Mouse (Mus musculus): ENCODE measurements at regions not wholly inside any gene's neighbourhood (a gene's known extent, or its start where the extent isn't known, plus 50 kb on each side); places are given as distances from the start of the nearest gene placed in this dataset.
"Not testable (repeated sequence)": the region's sequence is repeated elsewhere in the genome, so short reads cannot be mapped to it uniquely, and the experiment has no call there.

- DNase-seq (ENCODE audit: low spot score in 2 of 2): no peak
These were observed 56.0 kb downstream of the Ccdc71l start for GRCm38 (mm10) chr12:32434506-32435002.

GRCm38 (mm10) chr12:32435126-32435525 lies 56.6 kb downstream of the Ccdc71l start:
- no peak for DNase-seq (ENCODE audit: low spot score in 2 of 2)

- no peak for DNase-seq (ENCODE audit: low spot score in 2 of 2)
These were observed 59.7 kb downstream of the Ccdc71l start for GRCm38 (mm10) chr12:32438209-32438608.

- no peak for DNase-seq (ENCODE audit: low spot score in 2 of 2)
These were observed 66.3 kb downstream of the Ccdc71l start for GRCm38 (mm10) chr12:32444770-32445169.

- DNase-seq (ENCODE audit: low spot score in 2 of 2): no peak
These were observed 67.4 kb downstream of the Ccdc71l start for GRCm38 (mm10) chr12:32445874-32446273.

- DNase-seq (ENCODE audit: low spot score in 2 of 2): no peak
These were observed 70.9 kb downstream of the Ccdc71l start for GRCm38 (mm10) chr12:32449373-32449772.

- peak in 1 of 2 experiments; percentile 36 for DNase-seq (ENCODE audit: low spot score in 2 of 2)
These were observed 72.7 kb downstream of the Ccdc71l start for GRCm38 (mm10) chr12:32451226-32451625.

GRCm38 (mm10) chr12:32454794-32455193 lies 76.3 kb downstream of the Ccdc71l start:
- no peak for DNase-seq (ENCODE audit: low spot score in 2 of 2)

- DNase-seq (ENCODE audit: low spot score in 2 of 2): not testable (repeated sequence)
These were observed 76.7 kb downstream of the Ccdc71l start for GRCm38 (mm10) chr12:32455231-32455630.

- DNase-seq (ENCODE audit: low spot score in 2 of 2): no peak
These were observed 77.4 kb downstream of the Ccdc71l start for GRCm38 (mm10) chr12:32455913-32456312.

GRCm38 (mm10) chr12:32456796-32457195 lies 78.3 kb downstream of the Ccdc71l start:
- DNase-seq (ENCODE audit: low spot score in 2 of 2): no peak

GRCm38 (mm10) chr12:32458386-32458785 lies 79.9 kb downstream of the Ccdc71l start:
- no peak for DNase-seq (ENCODE audit: low spot score in 2 of 2)

- no peak for DNase-seq (ENCODE audit: low spot score in 2 of 2)
These were observed 82.0 kb downstream of the Ccdc71l start for GRCm38 (mm10) chr12:32460330-32460998.

- peak in 1 of 2 experiments; percentile 23 for DNase-seq (ENCODE audit: low spot score in 2 of 2)
These were observed 86.9 kb downstream of the Ccdc71l start for GRCm38 (mm10) chr12:32465371-32465770.

GRCm38 (mm10) chr12:32469863-32470262 lies 91.4 kb downstream of the Ccdc71l start:
- DNase-seq (ENCODE audit: low spot score in 2 of 2): no peak

- DNase-seq (ENCODE audit: low spot score in 2 of 2): no peak
These were observed 100.9 kb downstream of the Ccdc71l start for GRCm38 (mm10) chr12:32479451-32479850.

GRCm38 (mm10) chr12:32480268-32480667 lies 101.8 kb downstream of the Ccdc71l start:
- no peak for DNase-seq (ENCODE audit: low spot score in 2 of 2)

- DNase-seq (ENCODE audit: low spot score in 2 of 2): no peak
These were observed 102.5 kb downstream of the Ccdc71l start for GRCm38 (mm10) chr12:32481051-32481450.

GRCm38 (mm10) chr12:32482343-32482742 lies 103.8 kb downstream of the Ccdc71l start:
- DNase-seq (ENCODE audit: low spot score in 2 of 2): no peak

GRCm38 (mm10) chr12:32482777-32483176 lies 104.3 kb downstream of the Ccdc71l start:
- DNase-seq (ENCODE audit: low spot score in 2 of 2): no peak

GRCm38 (mm10) chr12:32486246-32486645 lies 107.7 kb downstream of the Ccdc71l start:
- DNase-seq (ENCODE audit: low spot score in 2 of 2): no peak

- DNase-seq (ENCODE audit: low spot score in 2 of 2): peak in 1 of 2 experiments; percentile 11
These were observed 108.2 kb downstream of the Ccdc71l start for GRCm38 (mm10) chr12:32486729-32487128.

GRCm38 (mm10) chr12:32487883-32488577 lies 109.5 kb downstream of the Ccdc71l start:
- no peak for DNase-seq (ENCODE audit: low spot score in 2 of 2)
